Mouse (Mus musculus) lung, adult 2 months (tissue): Measurements from ENCODE around the gene AC161166.1.

Source experiments
- CTCF ChIP-seq: fragments of 200-500 bp; IDR thresholded peaks from 2 replicates; pipeline ENCODE4 v1.5.1; 2011; ENCODE audit warnings: mild to moderate bottlenecking, low read length, control low read depth; ENCODE audit not compliant: insufficient read depth
- POLR2A ChIP-seq: fragments of 200-500 bp; IDR thresholded peaks from 2 replicates; pipeline ENCODE4 v1.6.1; 2011; ENCODE audit warnings: low read depth, mild to moderate bottlenecking, control low read depth, low read length, borderline replicate concordance; ENCODE audit errors: extremely low read depth

DNA sequence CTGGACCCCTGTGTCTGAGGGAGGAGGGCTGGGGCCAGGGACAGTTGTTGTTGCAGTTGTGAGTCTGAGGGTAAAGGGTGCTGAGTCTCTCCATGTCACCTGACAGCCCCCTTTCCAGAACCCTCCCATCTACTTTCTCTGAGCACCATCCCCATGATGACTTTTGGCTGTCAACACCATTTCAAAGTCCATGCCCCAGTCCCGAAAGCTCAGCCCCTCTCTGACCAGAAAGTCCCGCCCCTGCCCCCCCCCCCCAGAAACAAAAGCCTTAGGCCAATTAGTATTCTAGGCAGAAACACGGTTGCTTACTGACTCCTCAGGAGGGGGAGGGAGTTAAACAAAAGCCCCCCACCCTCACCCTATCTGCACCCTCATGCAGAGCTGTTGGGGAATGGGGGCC is 24.9 kb downstream of the AC161166.1 start:
- TF ChIP-seq CTCF (no peak), POLR2A (no peak)
